Mouse (Mus musculus) CH12.LX (cell line): ENCODE data around the gene Rims3. TPM values are rescaled to one million over a fixed set of nuclear protein-coding genes. Genes with fewer than 3 reads are reported as not detected.

Source experiments
- DNase-seq: peaks from one replicate; pipeline ENCODE4 v3.0.0-alpha.2; 2013; ENCODE audit errors: extremely low read depth
- H3K27ac ChIP-seq: 2 replicates; pipeline ENCODE4 v1.5.1; 2012; ENCODE audit warnings: low read depth, mild to moderate bottlenecking, control low read depth, moderate library complexity; ENCODE audit not compliant: insufficient read depth
- H3K27me3 ChIP-seq: replicated peaks from 2 replicates; pipeline ENCODE3; 2012; ENCODE audit warnings: inconsistent platforms
- H3K36me3 ChIP-seq, 2 experiments: replicated peaks in 1 of 2; 2 replicates each; pipeline versions ENCODE3 to v1.6.1; 2012; ENCODE audit warnings: inconsistent platforms in 1 of 2, low read length in 1 of 2, mild to moderate bottlenecking in 1 of 2, mixed read lengths in 1 of 2, moderate library complexity in 1 of 2; ENCODE audit not compliant: control insufficient read depth in 1 of 2, insufficient read depth in 1 of 2
- H3K4me1 ChIP-seq, 2 experiments: 2 replicates each; pipeline ENCODE4 v1.6.1; 2012; ENCODE audit warnings: inconsistent platforms in 1 of 2, moderate library complexity in 1 of 2; ENCODE audit not compliant: insufficient read depth in 2 of 2, control insufficient read depth in 1 of 2
- H3K4me2 ChIP-seq: 2 replicates; pipeline ENCODE4 v1.6.1; 2012; ENCODE audit warnings: low read depth, mild to moderate bottlenecking, control low read depth; ENCODE audit not compliant: poor library complexity, insufficient read depth, severe bottlenecking
- H3K4me3 ChIP-seq, 3 experiments: fragments of 150-350 bp in 1 of 3; sonication (generic) in 1 of 3; replicated peaks in 1 of 3; 2 replicates each; pipeline versions ENCODE3 to v1.5.1; 2011 to 2012; ENCODE audit warnings: low read depth in 2 of 3, low read length in 2 of 3, mild to moderate bottlenecking in 2 of 3, moderate library complexity in 2 of 3, control low read depth in 1 of 3, improper control_type of control experiment in 1 of 3, inconsistent platforms in 1 of 3, mixed read lengths in 1 of 3; ENCODE audit not compliant: poor library complexity in 1 of 3
- H3K79me2 ChIP-seq: replicated peaks from 2 replicates; pipeline ENCODE4 v1.6.1; 2012; ENCODE audit warnings: mild to moderate bottlenecking, moderate library complexity; ENCODE audit not compliant: control insufficient read depth, poor library complexity, insufficient read depth, severe bottlenecking; ENCODE audit errors: extremely low read depth
- H3K9ac ChIP-seq: 2 replicates; pipeline ENCODE4 v1.6.1; 2012; ENCODE audit warnings: low read depth, mild to moderate bottlenecking, control low read depth, moderate library complexity; ENCODE audit not compliant: insufficient read depth
- H3K9me3 ChIP-seq: replicated peaks from 2 replicates; pipeline ENCODE3; 2012; ENCODE audit warnings: low read length, inconsistent platforms, mixed read lengths
- CHD2 ChIP-seq: IDR thresholded peaks from 2 replicates; pipeline ENCODE4 v1.6.1; 2011; ENCODE audit warnings: low read length, improper control_type of control experiment
- CTCF ChIP-seq, 2 experiments: IDR thresholded peaks in 1 of 2; conservative IDR thresholded peaks in 1 of 2; 2 replicates each; pipeline ENCODE4 v1.5.1; 2011 to 2012; ENCODE audit warnings: low read depth in 2 of 2, low read length in 2 of 2, improper control_type of control experiment in 1 of 2, inconsistent platforms in 1 of 2, mild to moderate bottlenecking in 1 of 2, moderate library complexity in 1 of 2
- ELF1 ChIP-seq: IDR thresholded peaks from 2 replicates; pipeline ENCODE4 v1.6.1; 2014; ENCODE audit warnings: low read depth, mild to moderate bottlenecking, inconsistent platforms, low read length, improper control_type of control experiment
- EP300 ChIP-seq: IDR thresholded peaks from 2 replicates; pipeline ENCODE4 v1.6.1; 2011; ENCODE audit warnings: low read length, improper control_type of control experiment
- GABPA ChIP-seq: IDR thresholded peaks from 2 replicates; pipeline ENCODE4 v1.6.1; 2012; ENCODE audit warnings: low read depth, low read length, improper control_type of control experiment, inconsistent platforms; ENCODE audit not compliant: insufficient replicate concordance
- HCFC1 ChIP-seq: IDR thresholded peaks from 2 replicates; pipeline ENCODE4 v1.6.1; 2012; ENCODE audit warnings: low read depth, mild to moderate bottlenecking, inconsistent platforms, low read length, improper control_type of control experiment
- IRF4 ChIP-seq: IDR thresholded peaks from 2 replicates; pipeline ENCODE4 v1.6.1; 2014; ENCODE audit warnings: low read depth, mild to moderate bottlenecking, inconsistent platforms, low read length, improper control_type of control experiment
- JUN ChIP-seq: IDR thresholded peaks from 2 replicates; pipeline ENCODE4 v1.6.1; 2011; ENCODE audit warnings: low read depth, mild to moderate bottlenecking, low read length, improper control_type of control experiment, moderate library complexity; ENCODE audit not compliant: insufficient read depth
- KAT2A ChIP-seq: IDR thresholded peaks from 2 replicates; pipeline ENCODE4 v1.6.1; 2012; ENCODE audit warnings: low read length, improper control_type of control experiment, inconsistent platforms; ENCODE audit not compliant: insufficient replicate concordance
- MAFK ChIP-seq: IDR thresholded peaks from 2 replicates; pipeline ENCODE4 v1.6.1; 2011; ENCODE audit warnings: low read length, improper control_type of control experiment; ENCODE audit not compliant: insufficient replicate concordance
- MAX ChIP-seq: IDR thresholded peaks from 2 replicates; pipeline ENCODE4 v1.6.1; 2011; ENCODE audit warnings: low read length, improper control_type of control experiment
- MAZ ChIP-seq: IDR thresholded peaks from 2 replicates; pipeline ENCODE4 v1.6.1; 2012; ENCODE audit warnings: low read depth, mild to moderate bottlenecking, inconsistent platforms, low read length, improper control_type of control experiment, moderate library complexity
- MXI1 ChIP-seq: IDR thresholded peaks from 2 replicates; pipeline ENCODE4 v1.6.1; 2011; ENCODE audit warnings: mild to moderate bottlenecking, low read depth, low read length, improper control_type of control experiment
- MYC ChIP-seq: IDR thresholded peaks from 2 replicates; pipeline ENCODE4 v1.6.1; 2011; ENCODE audit warnings: low read depth, mild to moderate bottlenecking, improper control_type of control experiment, low read length
- NELFE ChIP-seq: IDR thresholded peaks from 2 replicates; pipeline ENCODE4 v1.6.1; 2011; ENCODE audit warnings: low read depth, low read length, improper control_type of control experiment
- NRF1 ChIP-seq: IDR thresholded peaks from 2 replicates; pipeline ENCODE4 v1.6.1; 2014; ENCODE audit warnings: low read depth, mild to moderate bottlenecking, inconsistent platforms, low read length, improper control_type of control experiment, moderate library complexity
- POLR2A ChIP-seq: IDR thresholded peaks from 2 replicates; pipeline ENCODE4 v1.6.1; 2011; ENCODE audit warnings: low read depth, mild to moderate bottlenecking, improper control_type of control experiment, low read length
- POLR2AphosphoS2 ChIP-seq: IDR thresholded peaks from 2 replicates; pipeline ENCODE4 v1.6.1; 2011; ENCODE audit warnings: low read depth, low read length, improper control_type of control experiment
- RAD21 ChIP-seq: IDR thresholded peaks from 2 replicates; pipeline ENCODE4 v1.6.1; 2011; ENCODE audit warnings: low read depth, mild to moderate bottlenecking, low read length, improper control_type of control experiment, moderate library complexity
- RCOR1 ChIP-seq: conservative IDR thresholded peaks from 2 replicates; pipeline ENCODE4 v1.6.1; 2012; ENCODE audit warnings: low read depth, mild to moderate bottlenecking, inconsistent platforms, low read length, improper control_type of control experiment
- SMC3 ChIP-seq: IDR thresholded peaks from 2 replicates; pipeline ENCODE4 v1.6.1; 2011; ENCODE audit warnings: low read depth, low read length, improper control_type of control experiment
- TBP ChIP-seq: conservative IDR thresholded peaks from 2 replicates; pipeline ENCODE4 v1.6.1; 2011; ENCODE audit warnings: low read depth, low read length, improper control_type of control experiment
- TCF12 ChIP-seq: IDR thresholded peaks from 2 replicates; pipeline ENCODE4 v1.6.1; 2014; ENCODE audit warnings: low read depth, mild to moderate bottlenecking, inconsistent platforms, low read length, improper control_type of control experiment
- UBTF ChIP-seq: IDR thresholded peaks from 2 replicates; pipeline ENCODE4 v1.6.1; 2012; ENCODE audit warnings: low read depth, mild to moderate bottlenecking, inconsistent platforms, low read length, improper control_type of control experiment, moderate library complexity
- USF2 ChIP-seq: conservative IDR thresholded peaks from 2 replicates; pipeline ENCODE4 v1.6.1; 2011; ENCODE audit warnings: low read depth, low read length, improper control_type of control experiment
- ZKSCAN1 ChIP-seq: IDR thresholded peaks from 2 replicates; pipeline ENCODE4 v1.6.1; 2012; ENCODE audit warnings: low read depth, inconsistent platforms, low read length, improper control_type of control experiment, borderline replicate concordance
- ZMIZ1 ChIP-seq: IDR thresholded peaks from 2 replicates; pipeline ENCODE4 v1.6.1; 2012; ENCODE audit warnings: low read depth, mild to moderate bottlenecking, inconsistent platforms, low read length, improper control_type of control experiment
- ZNF384 ChIP-seq: IDR thresholded peaks from 2 replicates; pipeline ENCODE4 v1.6.1; 2012; ENCODE audit warnings: low read depth, low read length, improper control_type of control experiment, inconsistent platforms
- dilution Hi-C: fragments of 300-500 bp; cut with MboI; formaldehyde crosslinking; loops from 2 replicates; pipeline ENCODE4 v1.14.3; 2020; ENCODE audit warnings: low sequenced_read_pairs; ENCODE audit not compliant: extremely low pct_unique_long_range_greater_than_20kb, extremely low pct_ligation_motif_present
- in situ Hi-C: fragments of 300-500 bp; cut with MboI; formaldehyde crosslinking; loops from 3 replicates; pipeline ENCODE4 v1.14.3; 2019; ENCODE audit warnings: low sequenced_read_pairs, low pct_ligation_motif_present, low pct_unique_long_range_greater_than_20kb, mixed read lengths
- polyA plus RNA-seq: library from polyadenylated mRNA; unstranded; fragments of >175 nt; gene quantifications from 2 replicates; pipeline ENCODE4 v1.2.1, GENCODE M21; 2012; ENCODE audit warnings: low read depth; ENCODE audit not compliant: insufficient read length
- total RNA-seq, 2 experiments: library from RNA; depleted of rRNA; stranded (reverse); fragments of 300-350 nt in 1 of 2; fragments of >200 nt in 1 of 2; gene quantifications; 2 replicates each; pipeline ENCODE4 v1.2.3; 2012 to 2014

Gene Rims3
- total and polyA plus RNA-seq, 3 experiments, result 0.05 to 0.17 (median 0.13) TPM

GRCm38 (mm10) chr4:120825100-120825553 is 29.5 kb upstream of the Rims3 start:
- peak overlapping the region; percentile 94 for H3K9ac ChIP-seq
- dilution Hi-C loops (no loop called here), in situ Hi-C loops (no loop called here)
- peak; percentile 53 for TF ChIP-seq TCF12
- peak; percentile 76 for TF ChIP-seq NRF1
- peak; percentile 62 for TF ChIP-seq POLR2A
- TF ChIP-seq TBP, result peak; percentile 30; the same call in 1 of the 2 replicates
- peak; percentile 11; the same call in 1 of the 2 replicates for TF ChIP-seq ZMIZ1
- no peak for TF ChIP-seq EP300
- TF ChIP-seq NELFE, result peak; percentile 46; the same call in 1 of the 2 replicates
- TF ChIP-seq UBTF, result 0 out of 2 replicates have a peak, but pooled peaks have one; percentile 15
- peak; percentile 69 for TF ChIP-seq ELF1
- TF ChIP-seq RAD21, result no peak
- peak; percentile 39; the same call in 1 of the 2 replicates for TF ChIP-seq MXI1
- TF ChIP-seq USF2, result no peak
- peak overlapping the region; percentile 90 for H3K27ac ChIP-seq
- peaks cover 0 to 3% of the 10 kb centered on the region in 2 experiments for H3K36me3 ChIP-seq
- no peaks in the 10 kb centered on the region for H3K27me3 ChIP-seq
- DNase-seq, result peak; percentile 84
- no peaks in the 10 kb centered on the region for H3K9me3 ChIP-seq
- peak overlapping the region; percentile 65; the same call in 1 of the 2 replicates for H3K4me2 ChIP-seq
- H3K4me1 ChIP-seq, result peaks cover 9 to 47% of the 10 kb centered on the region in 2 experiments
- peak overlapping the region; percentile 69 to 90 (median 83) for H3K4me3 ChIP-seq
- peaks cover 43% of the 10 kb centered on the region for H3K79me2 ChIP-seq

DNA sequence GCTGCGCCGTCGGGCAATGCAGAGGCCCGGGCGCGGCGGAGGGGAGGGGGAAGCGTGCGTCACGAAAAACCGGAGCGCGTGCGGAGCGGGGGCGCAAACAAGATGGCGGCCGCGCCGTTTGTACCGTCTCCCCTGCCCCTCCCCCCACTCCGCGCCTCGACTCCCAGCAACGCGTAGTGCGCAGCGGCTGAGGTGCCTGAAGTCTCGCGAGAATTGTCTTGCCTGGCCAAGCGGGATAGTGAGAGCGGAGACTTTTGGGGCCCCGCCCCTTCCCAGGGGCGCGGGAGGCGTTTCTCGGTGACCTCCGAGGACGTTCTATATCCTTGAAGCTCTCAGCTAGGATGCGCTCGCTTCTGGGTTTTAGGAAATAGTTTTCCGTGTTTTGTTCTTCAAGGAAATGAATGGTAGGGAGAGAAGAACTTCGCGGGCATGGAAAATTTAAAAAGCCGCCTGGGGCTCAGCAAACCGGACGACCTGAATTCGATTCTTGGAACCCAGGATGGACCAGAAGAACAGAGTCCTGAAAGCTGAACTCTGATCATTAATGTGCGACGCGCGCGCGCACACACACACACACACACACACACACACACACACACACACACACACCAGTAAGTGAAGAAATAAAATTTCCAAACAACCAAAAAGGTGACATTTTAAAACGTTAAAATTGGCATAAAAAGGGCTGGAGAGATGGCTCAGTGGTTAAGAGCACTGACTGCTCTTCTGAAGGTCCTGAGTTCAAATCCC is 28.9 kb upstream of the Rims3 start:
- H3K27me3 ChIP-seq, result no peaks in the 10 kb centered on the region
- peaks cover 0 to 3% of the 10 kb centered on the region in 2 experiments for H3K36me3 ChIP-seq
- peaks cover 5 to 41% of the 10 kb centered on the region in 2 experiments for H3K4me1 ChIP-seq
- in situ Hi-C loops, result no loop called here
- peak overlapping the region; percentile 90 for H3K27ac ChIP-seq
- peak overlapping the region; percentile 69 to 90 (median 83) for H3K4me3 ChIP-seq
- H3K79me2 ChIP-seq, result peaks cover 37% of the 10 kb centered on the region
- H3K9me3 ChIP-seq, result no peaks in the 10 kb centered on the region
- H3K9ac ChIP-seq, result peak overlapping the region; percentile 94
- DNase-seq, result peak; percentile 99
- peak overlapping the region; percentile 39; the same call in 1 of the 2 replicates for H3K4me2 ChIP-seq
- dilution Hi-C loops, result no loop called here
- TF ChIP-seq MAX (peak; percentile 82; the same call in 1 of the 2 replicates), ZNF384 (no peak), NELFE (peak; percentile 93), SMC3 (no peak), MYC (peak; percentile 63; the same call in 1 of the 2 replicates), MAZ (peak; percentile 97), JUN (no peak), TBP (peak; percentile 77; the same call in 1 of the 2 replicates), CHD2 (peak; percentile 99), POLR2A (peak; percentile 84), RCOR1 (0 out of 2 replicates have a peak, but pooled peaks have one; percentile 48), POLR2AphosphoS2 (peak; percentile 77; the same call in 1 of the 2 replicates), GABPA (no peak), ZKSCAN1 (no peak), HCFC1 (peak; percentile 69), CTCF (conservative IDR thresholded peaks at IDR 0.05 in 1 of 2, IDR thresholded peaks at IDR 0.05 in 1 of 2; ENCODE audit: low read depth in 2 of 2, low read length in 2 of 2) (no peak), EP300 (peak; percentile 26; the same call in 1 of the 2 replicates), MAFK (no peak), TCF12 (peak; percentile 46), ELF1 (0 out of 2 replicates have a peak, but pooled peaks have one; percentile 33), USF2 (no peak), KAT2A (0 out of 2 replicates have a peak, but pooled peaks have one; percentile 55), IRF4 (peak; percentile 62; the same call in 1 of the 2 replicates), MXI1 (peak; percentile 15; the same call in 1 of the 2 replicates), UBTF (no peak)
